Mouse (Mus musculus): ENCODE measurements around the gene Zg16.
A peak's percentile ranks its signal among the peaks of the same experiment; 100 is the strongest.
"Not testable (repeated sequence)": the region's sequence is repeated elsewhere in the genome, so short reads cannot be mapped to it uniquely, and the experiment has no call there.

Gene Zg16

DNA sequence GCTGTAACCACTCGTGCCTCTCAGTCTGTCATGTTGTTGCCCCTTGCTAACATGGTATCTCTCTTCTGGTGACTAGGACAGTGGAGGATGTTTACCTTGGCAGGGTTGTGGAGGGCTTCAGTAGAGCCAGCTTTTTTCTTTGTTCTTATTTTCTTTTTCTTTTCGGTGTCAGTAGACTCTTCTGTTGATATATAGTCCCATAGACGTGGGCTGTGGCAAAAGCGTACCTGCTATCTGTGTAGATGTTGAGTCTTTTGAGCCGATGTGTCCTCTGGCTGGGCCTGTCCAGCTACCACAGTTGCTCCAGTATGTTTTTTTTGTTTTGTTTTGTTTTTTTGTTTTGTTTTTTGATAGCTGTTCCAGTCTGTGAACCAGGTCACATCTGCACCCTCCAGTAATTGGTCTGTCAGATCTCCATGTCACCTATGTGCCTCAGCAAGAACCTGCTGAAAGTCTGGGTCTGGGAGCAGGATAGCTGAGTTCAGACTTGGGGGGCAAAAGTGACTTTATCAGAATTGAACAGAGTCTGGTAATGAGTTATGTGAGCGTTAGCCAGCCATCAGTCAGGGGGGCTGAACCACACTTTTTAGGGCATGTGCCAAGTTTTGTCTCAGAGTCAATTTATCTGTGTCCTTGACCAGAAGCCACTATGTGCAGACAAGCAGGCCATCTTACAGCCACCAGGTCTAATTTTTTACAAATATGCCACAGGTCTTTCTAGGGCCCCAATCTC, at the start of gene Zg16:
Zg16 (minus strand) TSS at position 51 of the 733 bp plus-strand sequence.
- not testable (repeated sequence) for DNase-seq

DNA sequence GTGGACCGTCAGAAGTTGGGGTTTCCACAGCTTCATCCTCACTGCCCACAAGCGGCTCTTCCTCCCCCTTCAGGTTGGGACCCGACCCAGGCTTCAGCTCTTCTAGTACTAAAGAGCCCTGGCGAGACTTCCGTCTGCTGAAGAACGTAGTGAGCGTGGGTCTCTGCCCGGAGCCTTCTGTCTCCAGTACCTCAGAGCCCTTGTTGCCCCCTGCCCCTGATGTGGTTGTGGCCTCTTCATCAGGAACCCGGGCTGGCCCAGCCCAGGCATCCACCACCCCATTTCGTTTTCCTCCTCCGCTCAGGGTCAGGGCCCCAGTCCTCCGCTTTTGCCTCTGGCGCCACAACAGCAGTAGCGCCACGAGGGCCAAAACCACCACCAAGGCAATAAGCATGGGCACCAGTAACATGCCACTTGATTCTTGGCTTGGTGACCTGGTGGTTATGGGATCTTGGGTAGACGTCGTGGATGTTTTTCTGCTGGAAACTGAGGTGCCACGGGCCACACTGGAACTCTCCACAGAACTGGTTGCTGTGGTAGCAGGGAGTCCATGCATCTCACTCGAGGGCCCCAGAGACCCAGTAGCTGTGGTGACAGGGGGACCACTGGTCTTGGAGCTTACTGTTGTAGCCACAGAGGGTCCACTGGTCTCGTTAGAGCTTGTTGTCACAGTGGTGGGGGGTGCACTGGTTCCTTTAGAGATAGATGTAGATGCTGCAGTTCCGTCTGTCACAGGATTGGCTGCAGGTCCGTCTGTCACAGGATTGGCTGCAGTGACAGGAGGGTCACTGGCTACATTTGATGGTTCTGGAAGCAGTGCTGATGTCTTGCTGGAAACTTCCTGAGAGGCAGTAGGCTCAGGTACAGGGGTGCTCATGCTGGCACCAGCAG, 49.3 kb upstream of the Zg16 start:
- DNase-seq, result no peak

DNA sequence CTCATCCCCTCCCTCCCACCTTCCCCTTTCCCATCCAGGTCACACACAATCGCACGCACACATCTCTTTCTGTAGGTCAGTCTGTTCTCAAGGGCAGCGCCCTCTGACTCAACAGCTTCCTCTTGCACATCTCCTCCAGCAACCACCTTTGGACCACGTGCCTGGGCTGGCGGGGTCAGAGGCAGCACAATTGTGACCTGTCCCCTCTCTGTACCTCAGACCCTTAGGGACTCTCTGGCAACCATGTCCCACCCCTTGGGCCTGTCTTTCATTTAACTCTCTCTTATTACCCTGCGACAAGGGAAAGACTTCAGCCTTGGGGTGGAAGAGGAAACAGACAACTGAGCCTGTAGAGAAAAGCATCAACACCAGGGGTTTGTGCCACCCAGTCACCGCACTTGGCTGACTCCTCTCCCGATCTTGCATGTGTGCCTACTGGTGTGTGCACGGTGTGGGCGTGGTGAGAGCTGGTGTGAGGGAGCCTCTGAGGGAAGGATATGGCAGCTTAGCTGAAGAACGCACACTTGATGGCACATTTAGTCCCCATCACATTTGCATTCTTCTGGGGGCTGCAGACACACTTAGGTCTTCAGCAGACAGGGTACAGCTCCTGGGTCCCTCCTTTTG, 47.8 kb upstream of the Zg16 start:
- no peak for DNase-seq

DNA sequence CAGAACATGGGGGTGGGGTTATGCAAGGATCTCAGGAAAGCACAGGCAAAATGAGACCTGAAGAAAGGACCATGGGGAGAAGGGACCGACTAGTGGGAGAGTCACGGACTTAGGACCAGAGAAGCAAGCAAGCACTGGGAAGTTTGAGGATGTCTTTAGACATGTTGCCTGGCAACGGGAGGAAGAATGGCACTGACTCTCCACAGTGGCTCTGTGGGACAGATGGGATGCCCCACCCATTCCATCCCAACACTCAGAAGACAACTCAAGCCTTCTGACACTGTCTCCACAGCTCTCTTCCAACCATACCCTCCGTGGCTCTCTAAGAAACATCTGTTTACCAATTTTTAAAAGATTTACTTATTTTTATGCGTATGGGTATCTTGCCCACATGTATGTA, 46.0 kb upstream of the Zg16 start:
- DNase-seq, result no peak

DNA sequence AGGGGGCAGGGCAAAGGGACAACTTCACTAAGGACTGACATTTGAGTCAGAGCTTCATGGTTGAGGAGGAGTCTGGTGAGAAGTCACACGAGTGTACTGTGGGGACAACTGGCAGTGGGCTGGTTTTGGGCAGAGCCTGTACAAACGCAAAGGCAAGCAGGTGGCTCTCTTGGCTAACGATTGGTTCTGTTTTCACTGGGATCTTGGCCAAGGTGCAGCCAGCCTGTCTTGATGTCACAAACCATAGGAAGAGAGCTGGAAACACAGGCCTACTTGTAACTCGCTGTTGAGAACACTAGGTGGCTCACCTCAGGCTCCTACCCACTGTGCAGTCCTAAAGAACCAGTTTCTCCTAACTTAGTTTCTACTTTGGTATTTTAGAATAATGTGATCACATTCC, 42.5 kb upstream of the Zg16 start:
- no peak for DNase-seq

DNA sequence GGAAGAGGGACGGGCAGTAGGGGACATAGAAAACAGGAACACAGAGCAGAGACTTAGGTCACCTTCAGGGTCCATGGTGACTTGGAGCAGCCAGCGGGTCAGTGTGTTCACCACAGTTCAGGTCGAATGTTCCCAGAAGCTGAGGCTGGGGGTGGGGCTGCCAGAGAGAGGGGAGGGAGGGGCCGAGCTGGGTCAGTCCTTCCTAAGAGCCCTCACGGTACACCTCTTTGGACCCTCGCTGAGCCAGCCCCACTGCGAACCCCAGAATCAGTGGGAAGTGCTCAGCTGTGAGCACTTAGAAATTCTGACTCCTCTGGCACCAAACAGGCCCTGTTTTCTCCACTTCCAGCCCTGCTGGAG, 34.8 kb upstream of the Zg16 start, which contains the start of gene Qprt:
Qprt (minus strand) TSS at position 316 of the 360 bp plus-strand sequence.
- no peak for DNase-seq

DNA sequence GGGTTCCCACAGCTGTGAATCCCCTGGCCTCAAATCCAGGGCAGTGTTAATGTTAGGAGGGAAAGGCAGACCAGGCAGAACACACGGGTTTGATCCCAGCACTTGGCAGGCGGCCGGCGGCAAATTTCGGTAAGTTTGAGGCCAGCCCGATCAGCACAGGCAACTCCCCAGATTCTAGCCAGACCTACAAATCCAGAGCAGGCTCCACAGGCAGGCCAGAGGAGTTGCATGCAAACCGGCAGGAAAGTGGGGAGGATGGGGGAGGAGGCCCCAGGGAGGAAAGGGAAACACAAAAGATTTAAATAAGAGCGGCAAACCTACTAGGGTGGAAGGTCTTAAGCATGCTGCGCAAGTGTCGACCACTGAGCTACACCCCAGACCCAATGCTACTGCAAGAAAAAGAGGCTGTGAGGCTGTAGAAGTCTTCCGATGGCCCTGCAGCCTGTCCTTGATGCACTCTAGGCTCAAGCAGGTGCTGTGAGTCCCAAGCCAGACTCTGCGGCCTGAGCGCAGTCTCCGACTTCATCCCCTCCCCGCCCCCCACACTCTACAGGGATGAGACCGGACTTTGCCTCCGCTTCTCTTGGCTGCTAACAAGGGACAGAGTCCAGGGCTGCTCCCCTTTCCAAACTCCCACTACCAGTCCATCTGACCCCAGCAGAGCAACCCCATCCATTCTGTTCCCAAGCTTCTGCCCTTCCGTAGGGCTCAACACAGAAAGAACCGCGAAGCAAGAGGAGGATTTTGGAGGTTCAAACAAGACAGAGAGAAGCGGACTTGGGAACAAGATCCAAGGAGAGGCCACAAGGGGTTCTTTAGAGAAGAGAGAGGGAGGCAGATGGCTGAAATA, 34.2 kb upstream of the Zg16 start:
- DNase-seq, result no peak

DNA sequence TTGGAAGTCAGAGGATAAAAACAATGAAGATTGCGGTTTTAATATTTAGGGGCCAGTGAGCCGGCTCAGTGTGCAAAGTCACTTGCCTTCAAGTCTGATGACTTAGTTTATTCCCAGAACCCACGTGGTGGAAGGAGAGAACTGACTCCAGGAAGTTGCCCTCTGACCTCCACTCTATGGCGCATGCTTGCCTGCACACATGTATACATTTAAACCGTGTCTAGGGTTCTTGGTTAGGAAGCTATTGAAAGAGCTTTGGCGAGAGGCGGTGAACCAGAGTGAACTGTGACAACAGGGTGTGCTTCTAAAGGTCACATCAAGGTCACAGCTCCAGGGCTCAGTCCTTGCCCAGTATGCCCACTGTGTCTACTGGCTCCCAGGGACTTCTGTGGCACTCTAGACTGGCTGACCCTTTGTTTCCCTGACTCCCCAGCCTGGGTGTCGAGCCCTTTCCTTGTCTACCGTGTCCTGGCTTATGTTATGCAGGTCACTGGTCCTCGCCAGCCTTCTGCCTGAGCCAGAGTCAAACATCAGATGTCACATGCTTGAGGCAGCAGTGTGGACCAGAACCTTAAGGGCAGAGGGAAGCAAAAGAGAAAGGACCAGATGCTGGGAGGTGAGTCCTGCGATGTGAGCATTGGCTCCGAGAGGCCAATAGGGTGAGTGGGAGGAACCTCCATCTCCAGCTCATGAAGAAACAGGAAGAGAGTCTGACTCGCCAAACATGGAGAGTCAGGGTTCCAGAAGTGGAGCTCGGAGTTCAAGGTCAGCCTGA, 31.7 kb upstream of the Zg16 start:
- no peak for DNase-seq

DNA sequence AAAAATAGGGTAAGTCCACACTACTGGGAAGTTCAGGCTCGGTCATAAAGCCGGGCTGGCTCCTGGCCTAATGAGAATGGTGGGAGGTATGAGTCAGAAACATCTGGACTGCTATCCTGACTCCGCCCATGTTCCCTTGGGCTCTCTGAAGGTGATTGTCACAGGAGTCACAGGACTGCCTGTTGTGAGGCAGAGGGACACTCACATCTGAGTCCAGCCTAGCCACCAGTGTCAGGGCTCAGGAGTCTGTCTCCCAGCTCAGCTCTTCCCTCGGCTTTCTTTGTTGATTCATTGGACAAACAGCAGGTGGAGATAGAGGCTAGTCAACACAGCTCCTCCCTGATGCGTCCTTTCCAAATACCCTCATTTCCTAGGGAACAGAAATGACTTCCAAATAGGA, 30.8 kb upstream of the Zg16 start:
- DNase-seq, result no peak

DNA sequence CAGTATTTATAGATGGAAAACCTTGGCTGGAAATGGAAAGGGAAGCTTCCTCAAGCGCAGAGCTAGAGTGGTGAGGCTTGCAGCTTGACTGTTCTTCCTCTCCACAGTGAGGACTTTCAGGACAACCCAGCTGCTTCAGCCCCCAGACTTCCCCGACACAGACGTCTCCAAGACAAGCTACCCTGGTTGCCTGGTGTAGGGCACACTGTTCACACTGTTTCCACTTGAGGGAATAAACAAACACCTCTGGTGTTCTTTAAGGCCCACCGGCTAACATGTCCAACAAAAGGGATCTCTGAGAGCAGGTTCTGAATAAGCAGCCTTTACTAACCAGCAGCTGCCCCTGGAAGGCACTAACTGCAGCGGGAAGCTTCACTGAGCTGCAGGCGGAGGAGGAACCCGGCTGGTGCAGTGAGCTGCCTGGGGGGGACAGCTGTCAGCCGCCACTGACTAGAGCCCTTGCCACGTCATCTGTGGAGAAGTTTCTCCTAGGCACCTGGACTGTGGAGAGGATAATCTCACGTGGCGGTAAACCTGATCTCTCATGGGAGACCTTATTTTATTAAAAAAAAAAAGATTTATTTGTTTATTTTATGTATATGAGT, 29.3 kb upstream of the Zg16 start:
- DNase-seq, result no peak

DNA sequence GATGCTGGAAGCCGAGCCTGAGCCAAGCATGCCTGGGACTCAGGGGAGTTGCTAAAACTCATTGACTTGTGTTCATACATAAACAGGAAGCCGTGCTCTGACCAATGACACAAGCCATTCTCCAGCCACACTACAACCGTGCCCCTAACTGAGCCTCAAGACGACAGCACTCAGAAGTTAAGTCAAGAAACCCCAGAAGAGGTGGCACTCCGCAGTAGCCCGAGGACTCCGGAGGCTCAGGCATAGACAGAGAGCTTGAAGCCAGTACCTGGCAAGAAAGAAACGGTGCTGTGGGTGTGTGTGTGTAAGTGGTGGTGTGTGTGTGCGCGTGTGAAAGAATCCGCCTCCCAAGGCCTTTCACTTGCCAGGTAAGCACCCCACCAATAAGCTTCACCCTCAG, 27.8 kb upstream of the Zg16 start:
- DNase-seq, result no peak

DNA sequence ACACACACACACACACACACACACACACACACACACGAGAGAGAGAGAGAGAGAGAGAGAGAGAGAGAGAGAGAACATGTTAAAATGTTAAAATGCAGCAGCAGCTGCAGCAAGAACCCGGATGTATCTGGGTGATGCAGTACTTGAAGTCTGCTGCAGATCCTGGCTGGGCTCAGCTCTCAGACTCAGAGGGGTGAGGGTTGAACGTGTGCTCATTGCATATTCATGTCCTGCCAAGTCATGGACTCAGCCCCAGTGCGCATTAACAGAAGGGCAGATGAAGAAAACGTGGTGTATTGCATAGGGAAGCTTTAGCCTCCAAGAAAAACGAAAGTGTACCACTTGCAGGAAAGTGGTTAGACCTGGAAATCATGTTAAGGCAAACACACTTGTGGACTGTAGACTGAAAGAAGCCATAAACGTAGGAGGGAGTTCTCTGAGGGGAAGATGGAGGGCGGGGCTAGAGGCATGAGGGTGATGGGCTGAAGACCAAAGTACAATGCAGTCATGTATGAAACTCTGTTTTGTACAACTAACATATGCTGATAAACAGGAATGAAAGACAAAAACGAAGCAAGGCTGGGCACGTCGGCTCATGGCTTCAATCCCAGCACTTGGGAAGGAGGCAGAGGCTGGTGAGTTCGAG, 26.6 kb upstream of the Zg16 start:
- no peak for DNase-seq

DNA sequence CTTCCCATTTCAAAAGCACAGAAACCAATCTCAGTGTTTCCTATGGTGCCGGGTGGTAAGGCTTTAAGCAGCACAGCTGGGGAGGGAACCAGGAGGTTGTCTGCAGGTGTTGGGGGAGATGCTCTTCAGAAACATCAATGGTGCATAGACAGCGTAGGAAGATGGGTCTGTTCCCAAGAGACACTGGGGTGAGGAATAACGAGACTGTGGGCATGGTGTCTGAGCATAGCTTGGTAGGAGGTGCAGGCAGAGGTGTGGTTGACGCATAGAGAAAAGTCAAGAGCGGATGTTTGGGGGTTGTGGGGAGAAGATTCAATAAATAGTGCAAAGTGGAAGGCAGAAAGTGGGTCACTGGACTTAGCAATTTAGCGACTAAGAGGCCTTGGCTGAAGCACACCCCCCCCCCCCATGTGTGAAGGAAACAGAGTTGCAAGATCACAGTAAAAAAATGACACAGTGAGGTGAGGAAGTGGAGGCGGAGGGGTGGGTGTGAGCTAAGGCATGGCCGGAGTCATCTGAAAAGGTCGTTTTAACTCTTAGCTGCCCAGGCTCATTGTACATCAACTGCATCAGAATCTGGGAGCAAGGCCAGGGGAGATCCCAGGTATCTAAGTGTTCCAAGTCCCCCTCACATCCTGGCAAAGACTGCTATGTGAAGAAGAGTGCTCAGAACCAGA, 25.9 kb upstream of the Zg16 start:
- DNase-seq, result no peak

DNA sequence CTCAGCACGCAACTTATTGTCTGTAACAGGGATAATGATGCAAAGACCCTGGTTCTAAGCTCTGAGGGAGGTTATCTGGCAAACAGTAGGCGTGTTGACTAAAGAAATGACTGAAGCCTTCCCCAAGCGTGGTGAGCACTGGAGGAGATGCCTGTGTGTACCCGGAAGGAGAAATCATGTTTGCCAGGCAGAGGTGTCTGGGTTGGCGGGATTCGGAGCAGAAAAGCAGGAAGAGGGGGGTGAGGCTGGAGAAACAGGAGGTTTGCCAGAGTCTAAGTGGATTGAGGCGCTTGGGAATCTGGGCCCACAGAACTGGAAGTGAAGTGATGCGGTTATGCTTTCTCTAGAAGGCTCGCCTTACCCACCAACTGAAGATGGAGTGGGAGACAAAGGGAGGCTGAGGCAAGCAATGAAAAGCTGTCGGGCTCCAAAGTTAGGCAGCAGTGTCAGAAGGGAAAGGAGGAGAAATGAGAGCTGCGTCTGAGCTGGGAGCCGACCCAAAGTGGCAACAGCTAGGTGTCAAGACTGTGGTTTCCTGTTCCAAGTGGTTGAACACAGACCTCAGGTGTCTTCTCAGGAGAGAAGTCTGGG, 25.2 kb upstream of the Zg16 start:
- DNase-seq, result no peak

DNA sequence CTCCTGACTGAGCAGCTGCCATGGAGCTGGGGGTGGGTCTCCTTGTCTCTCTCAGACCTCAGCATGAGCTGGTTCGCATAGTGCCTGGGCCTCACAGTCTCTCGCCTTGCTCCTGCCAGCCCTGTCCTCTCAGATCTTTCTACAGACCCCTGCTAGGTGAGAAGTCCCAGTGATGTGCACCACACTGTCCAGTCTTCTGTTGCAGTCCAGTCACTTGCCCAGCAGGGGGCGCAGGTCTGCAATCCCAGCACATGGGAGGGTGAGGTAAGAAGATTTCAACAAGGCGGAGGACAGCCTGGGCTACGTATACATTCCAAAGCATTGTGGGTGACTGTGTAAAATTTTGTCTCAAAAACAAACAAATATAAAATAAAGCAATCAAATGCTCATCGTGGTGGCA, 24.3 kb upstream of the Zg16 start:
- DNase-seq, result peak; percentile 60

DNA sequence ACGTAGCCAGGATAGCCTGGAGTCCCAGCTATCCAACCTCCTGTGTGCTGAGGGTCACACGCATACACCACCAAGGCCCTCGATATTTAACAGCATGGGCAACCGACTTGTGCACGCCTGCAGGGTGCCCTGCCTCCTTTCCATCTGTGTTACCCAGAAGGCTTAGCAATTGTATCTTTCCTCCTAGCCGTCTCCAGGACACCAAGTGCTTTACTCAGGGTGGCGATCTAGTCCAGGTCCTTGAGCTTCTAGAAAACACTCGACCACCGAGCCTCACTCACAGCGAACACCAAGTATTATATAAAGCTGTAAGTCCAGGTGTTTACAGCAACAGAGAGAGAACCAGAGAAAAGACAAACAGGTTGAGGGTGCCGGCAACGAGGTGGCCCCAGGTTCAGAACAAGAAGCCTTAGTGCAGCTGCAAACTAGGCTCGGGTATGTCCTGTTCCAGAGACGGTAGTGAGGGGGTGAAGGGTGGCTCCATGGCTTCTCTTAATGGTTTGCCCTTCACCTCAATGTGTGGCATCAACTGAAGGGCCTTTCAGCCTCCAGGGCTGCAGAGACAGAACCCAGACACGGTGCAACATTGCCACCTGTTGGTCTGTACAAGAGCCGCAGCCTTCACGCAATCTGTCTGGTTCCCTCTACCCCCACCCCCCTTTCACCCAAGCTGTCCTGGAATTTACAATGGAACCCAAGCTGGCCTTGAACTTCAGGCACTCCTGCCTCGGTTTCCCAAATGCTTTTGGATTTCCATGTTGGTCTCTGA, 23.3 kb upstream of the Zg16 start:
- peak; percentile 75 for DNase-seq

DNA sequence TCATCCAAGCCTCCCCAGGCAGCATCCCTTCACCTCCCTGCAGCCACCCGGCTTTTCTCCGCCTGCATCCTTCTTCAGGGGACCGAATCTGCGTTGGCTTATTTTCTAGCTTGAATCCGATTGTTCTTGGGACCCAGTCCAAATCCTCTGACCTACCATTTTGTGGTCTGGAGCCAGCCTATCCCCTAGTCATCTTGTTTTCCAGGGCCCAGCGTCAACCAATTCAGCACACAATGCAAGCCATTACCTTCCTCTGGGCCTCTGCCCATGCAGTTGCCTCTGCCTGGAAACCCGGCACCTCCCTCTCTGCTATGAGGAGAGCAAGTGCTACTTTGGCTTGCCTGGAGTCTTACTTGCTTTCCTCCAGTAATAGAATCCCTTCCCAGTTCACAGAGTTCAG, 18.4 kb upstream of the Zg16 start:
- no peak for DNase-seq

DNA sequence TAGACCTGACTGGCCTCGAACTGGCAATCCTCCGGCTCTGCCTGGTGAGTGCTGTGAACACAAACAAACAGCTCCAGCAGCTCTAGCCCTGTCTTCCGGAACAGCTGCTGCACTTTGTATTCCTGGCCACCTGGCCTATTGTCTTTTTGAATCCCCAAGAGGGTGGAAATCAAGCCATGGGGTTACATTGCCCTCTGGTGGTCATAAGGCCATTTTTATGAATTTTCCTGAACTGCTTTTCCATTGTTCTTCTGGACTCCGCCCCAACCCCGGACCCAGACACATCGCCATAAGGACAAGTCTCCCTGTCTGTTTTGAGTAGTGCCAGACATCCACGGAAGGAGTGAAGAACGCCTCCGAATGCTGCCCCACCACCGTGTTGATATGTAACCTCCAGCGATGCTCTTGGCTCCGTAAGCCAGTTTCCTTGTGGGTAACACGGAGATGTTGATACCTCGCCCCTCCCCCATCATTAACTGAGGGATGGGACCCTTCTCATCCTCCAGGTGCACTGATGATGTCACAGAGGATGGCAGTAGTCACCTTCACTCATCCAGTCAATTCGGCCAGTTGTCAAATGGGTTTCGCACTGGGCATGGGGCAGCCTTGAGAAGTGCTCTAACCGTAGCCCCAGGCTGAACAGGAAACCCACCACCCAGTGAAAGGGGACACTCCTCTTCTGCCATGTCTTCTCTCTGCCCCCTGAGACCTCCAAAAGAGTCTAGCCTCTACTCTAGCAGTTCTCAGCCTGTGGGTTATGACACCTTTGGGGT, 17.6 kb upstream of the Zg16 start:
- peak; percentile 62 for DNase-seq

All from right cerebral cortex, postnatal 4 days (tissue).